Mouse (Mus musculus) embryonic facial prominence, embryonic 12.5 days (tissue): ENCODE measurements at regions not wholly inside any gene's neighbourhood (a gene's known extent, or its start where the extent isn't known, plus 50 kb on each side); places are given as distances from the start of the nearest gene placed in this dataset.

Source experiments
- ATAC-seq: fragments of 200-750 bp; cut with Nextera tagmentation; 2 replicates; pipeline ENCODE4 v1.8.0; 2017; ENCODE audit not compliant: insufficient number of reproducible peaks, insufficient read depth, low FRiP score, low TSS enrichment
- H3K27ac ChIP-seq: fragments of 300-500 bp; sonication (generic); 2 replicates; pipeline ENCODE4 v1.5.1; 2016; ENCODE audit warnings: mild to moderate bottlenecking
- H3K27me3 ChIP-seq: fragments of 300-500 bp; sonication (generic); 2 replicates; pipeline ENCODE4 v1.6.1; 2016; ENCODE audit warnings: mild to moderate bottlenecking, moderate library complexity
- H3K36me3 ChIP-seq: fragments of 300-500 bp; sonication (generic); 2 replicates; pipeline ENCODE4 v1.6.1; 2016; ENCODE audit warnings: mild to moderate bottlenecking
- H3K4me1 ChIP-seq: fragments of 300-500 bp; sonication (generic); 2 replicates; pipeline ENCODE4 v1.6.1; 2016
- H3K4me2 ChIP-seq: fragments of 300-500 bp; sonication (generic); replicated peaks from 2 replicates; pipeline ENCODE4 v1.6.1; 2016; ENCODE audit warnings: mild to moderate bottlenecking, moderate library complexity
- H3K4me3 ChIP-seq: fragments of 300-500 bp; sonication (generic); 2 replicates; pipeline ENCODE4 v1.5.1; 2016; ENCODE audit warnings: mild to moderate bottlenecking
- H3K9ac ChIP-seq: fragments of 300-500 bp; sonication (generic); 2 replicates; pipeline ENCODE4 v1.6.1; 2016; ENCODE audit warnings: mild to moderate bottlenecking, moderate library complexity
- H3K9me3 ChIP-seq: fragments of 300-500 bp; sonication (generic); 2 replicates; pipeline ENCODE4 v1.6.1; 2016; ENCODE audit warnings: mild to moderate bottlenecking, moderate library complexity
- WGBS: fragments of 180-500 bp; shearing (Covaris S2); methylation state at CpG from one replicate; pipeline ENCODE4 v1.1.7; 2016; 5-methylcytosine and 5-hydroxymethylcytosine counted together

DNA sequence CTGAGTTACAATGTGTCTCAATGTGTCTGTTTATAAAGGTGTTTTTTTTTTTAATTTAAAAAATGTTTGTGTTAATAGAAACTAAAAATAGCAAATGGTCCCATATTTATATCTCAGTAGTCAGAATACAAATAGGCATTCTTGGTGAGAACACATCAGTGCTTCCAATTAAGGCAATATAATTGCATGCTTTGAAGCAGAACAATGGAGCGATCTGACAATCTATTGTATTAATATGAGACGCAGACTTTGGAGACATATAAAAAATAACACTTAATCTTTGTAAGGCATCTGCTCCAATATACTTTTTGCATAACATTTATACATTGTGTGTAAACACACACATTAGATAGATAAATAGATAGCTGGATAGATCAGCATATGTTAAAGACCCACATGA lies 439.6 kb downstream of the Adgrl2 start:
- Histone ChIP-seq H3K4me2 (no peak overlapping the region), H3K9ac (no peak overlapping the region), H3K9me3 (no peaks in the 10 kb centered on the region), H3K4me1 (no peaks in the 10 kb centered on the region), H3K27ac (no peak overlapping the region), H3K36me3 (no peaks in the 10 kb centered on the region), H3K4me3 (no peak overlapping the region), H3K27me3 (no peaks in the 10 kb centered on the region)
- 89% methylated on average over 2 of the region's 2 CpGs for WGBS
- no peak for ATAC-seq

DNA sequence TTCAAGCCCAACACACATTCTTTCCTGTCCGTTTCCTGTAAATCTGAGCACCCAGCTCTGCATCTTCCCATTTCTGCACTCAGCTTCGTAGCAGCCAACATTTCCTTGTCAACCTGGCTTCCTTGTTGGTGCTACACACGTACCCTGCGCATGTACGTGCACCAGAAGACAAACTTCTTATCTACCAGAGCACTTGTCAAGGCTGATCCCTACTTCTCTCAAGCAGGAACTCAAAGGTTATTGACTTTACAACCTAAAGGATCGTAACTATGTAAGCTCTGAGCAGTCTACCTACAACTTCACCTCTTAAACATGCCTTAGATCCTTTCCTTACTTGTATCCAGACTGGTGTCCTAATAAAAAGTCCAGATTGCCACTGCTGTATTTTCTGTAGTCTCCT lies 445.4 kb downstream of the Adgrl2 start:
- H3K9me3 ChIP-seq = no peaks in the 10 kb centered on the region
- H3K4me3 ChIP-seq = no peak overlapping the region
- H3K27ac ChIP-seq = no peak overlapping the region
- no peaks in the 10 kb centered on the region for H3K27me3 ChIP-seq
- H3K9ac ChIP-seq = no peak overlapping the region
- no peak for ATAC-seq
- WGBS = 91% methylated on average over 6 of the region's 6 CpGs
- H3K36me3 ChIP-seq = no peaks in the 10 kb centered on the region
- H3K4me1 ChIP-seq = no peaks in the 10 kb centered on the region
- H3K4me2 ChIP-seq = no peak overlapping the region

DNA sequence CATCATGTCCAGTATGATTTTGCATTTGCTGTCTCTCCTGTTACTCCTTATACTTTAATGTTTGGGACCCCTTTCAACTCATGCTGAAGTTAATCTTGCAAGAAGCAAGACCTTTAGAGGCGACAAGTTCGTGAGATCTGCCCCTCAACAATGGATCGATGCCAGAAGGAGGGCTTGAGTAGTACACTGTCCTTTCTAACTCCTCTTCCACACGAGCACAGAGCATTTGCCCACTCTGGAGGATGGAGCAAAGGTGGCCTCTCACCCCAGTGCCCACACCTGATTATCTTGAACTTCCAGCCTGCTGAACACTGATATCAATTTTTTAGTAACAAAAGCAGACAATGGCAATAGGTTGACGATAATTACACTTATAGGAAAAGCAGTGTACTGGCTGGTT lies 448.1 kb downstream of the Adgrl2 start:
- H3K4me2 ChIP-seq = no peak overlapping the region
- ATAC-seq = no peak
- no peaks in the 10 kb centered on the region for H3K36me3 ChIP-seq
- H3K4me1 ChIP-seq = no peaks in the 10 kb centered on the region
- H3K9me3 ChIP-seq = no peaks in the 10 kb centered on the region
- no peak overlapping the region for H3K27ac ChIP-seq
- H3K27me3 ChIP-seq = no peaks in the 10 kb centered on the region
- H3K4me3 ChIP-seq = no peak overlapping the region
- H3K9ac ChIP-seq = no peak overlapping the region
- WGBS = 86% methylated on average over 5 of the region's 5 CpGs

DNA sequence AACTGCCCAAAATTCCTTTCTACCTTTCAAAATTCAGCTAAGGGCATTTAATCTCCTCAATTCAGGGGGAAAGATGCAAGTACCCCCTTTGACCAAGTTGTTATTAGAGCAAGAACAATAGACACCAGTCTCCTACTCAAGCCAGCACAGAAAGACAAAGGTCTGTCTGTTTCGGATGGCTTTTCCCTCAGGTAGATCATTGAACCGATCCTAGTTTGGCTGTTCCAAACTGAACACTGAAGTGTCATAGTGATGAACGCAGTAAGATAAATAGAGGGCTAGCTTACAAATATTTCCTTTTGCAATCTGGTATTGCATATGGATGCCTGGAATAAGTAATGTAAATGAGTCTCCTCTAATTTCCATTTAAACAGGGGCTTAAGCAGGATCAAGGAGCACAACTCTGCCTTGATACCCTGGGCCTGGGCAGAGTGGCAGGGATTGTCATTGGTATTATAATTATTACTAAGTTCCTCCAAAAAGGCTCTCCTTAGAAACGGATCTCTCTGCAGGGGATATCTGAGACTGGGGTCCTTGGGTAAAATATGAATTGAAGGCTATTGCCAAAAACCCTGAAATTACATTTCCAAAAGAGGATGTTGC lies 452.6 kb downstream of the Adgrl2 start:
- no peak for ATAC-seq
- H3K9me3 ChIP-seq = no peaks in the 10 kb centered on the region
- no peak overlapping the region for H3K27ac ChIP-seq
- no peak overlapping the region for H3K4me3 ChIP-seq
- no peaks in the 10 kb centered on the region for H3K36me3 ChIP-seq
- WGBS = 46% methylated on average over 4 of the region's 4 CpGs
- no peaks in the 10 kb centered on the region for H3K27me3 ChIP-seq
- H3K9ac ChIP-seq = no peak overlapping the region
- H3K4me2 ChIP-seq = no peak overlapping the region
- no peaks in the 10 kb centered on the region for H3K4me1 ChIP-seq

DNA sequence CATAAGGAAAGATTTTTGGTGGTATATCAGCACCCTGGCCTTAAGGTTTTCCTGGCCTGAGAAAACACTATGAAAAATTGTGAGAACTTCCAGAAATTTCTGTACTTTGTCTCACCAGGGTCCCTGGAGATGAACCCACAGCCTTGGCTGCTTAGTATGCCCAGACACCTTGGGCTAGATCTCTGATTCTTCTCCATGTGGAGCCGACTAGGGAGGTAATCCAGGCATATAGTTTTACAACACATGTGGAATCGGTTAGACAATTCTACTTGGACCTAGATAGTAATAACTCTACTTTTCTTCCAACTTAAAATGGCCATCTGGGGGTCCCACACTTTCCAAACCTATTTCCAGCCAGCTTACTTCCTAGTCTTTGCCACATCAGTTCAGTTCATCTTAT lies 460.5 kb downstream of the Adgrl2 start:
- Histone ChIP-seq H3K9ac (no peak overlapping the region), H3K27me3 (no peaks in the 10 kb centered on the region), H3K4me1 (peaks cover 4% of the 10 kb centered on the region; the same call in 1 of the 2 replicates), H3K4me3 (no peak overlapping the region), H3K9me3 (no peaks in the 10 kb centered on the region), H3K36me3 (no peaks in the 10 kb centered on the region), H3K4me2 (no peak overlapping the region), H3K27ac (no peak overlapping the region)
- WGBS = 57% methylated on average over 2 of the region's 2 CpGs
- no peak for ATAC-seq

DNA sequence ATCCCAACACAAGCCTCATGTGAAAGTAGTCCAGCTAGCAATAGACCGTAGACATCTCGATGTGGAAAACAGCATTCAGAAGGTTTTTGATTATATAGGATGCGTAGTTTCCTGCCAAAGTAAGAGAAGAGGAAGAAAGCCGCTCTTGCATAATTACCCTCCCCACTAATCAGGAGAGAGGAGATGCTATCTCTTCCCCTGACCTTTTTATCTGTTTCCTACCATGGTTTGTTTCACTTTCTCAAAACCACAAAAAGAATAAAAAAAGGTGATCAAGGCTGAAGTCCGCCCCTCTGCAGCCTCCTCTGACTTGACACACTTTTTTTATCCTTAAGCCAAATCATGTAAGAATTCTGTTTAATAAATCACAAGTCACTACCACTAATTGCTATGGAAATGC lies 480.0 kb downstream of the Adgrl2 start:
- Histone ChIP-seq H3K4me1 (no peaks in the 10 kb centered on the region), H3K27ac (no peak overlapping the region), H3K9me3 (no peaks in the 10 kb centered on the region), H3K27me3 (no peaks in the 10 kb centered on the region), H3K4me2 (no peak overlapping the region), H3K9ac (no peak overlapping the region), H3K4me3 (no peak overlapping the region), H3K36me3 (no peaks in the 10 kb centered on the region)
- ATAC-seq = no peak
- WGBS = 72% methylated on average over 5 of the region's 5 CpGs

DNA sequence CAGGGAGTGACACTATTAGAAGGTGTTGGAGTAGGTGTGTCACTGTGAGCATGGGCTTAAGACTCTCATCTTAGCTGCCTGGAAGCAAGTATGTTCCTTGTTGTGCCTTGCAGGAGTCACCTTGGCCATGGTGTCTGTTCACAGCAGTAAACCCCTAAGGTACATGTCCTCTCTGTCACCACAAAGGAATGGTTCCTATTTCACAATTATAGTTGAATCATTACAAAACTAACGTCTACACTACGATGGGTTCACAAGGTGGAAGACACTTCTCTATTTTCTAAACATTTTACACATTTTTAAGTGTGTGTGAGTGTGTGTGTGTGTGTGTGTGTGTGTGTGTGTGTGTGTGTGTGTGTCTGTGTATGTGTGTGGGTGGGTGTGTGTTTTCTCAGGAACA lies 485.4 kb downstream of the Adgrl2 start:
- no peak overlapping the region for H3K27ac ChIP-seq
- H3K4me2 ChIP-seq = no peak overlapping the region
- WGBS = 82% methylated on average over 2 of the region's 2 CpGs
- H3K36me3 ChIP-seq = no peaks in the 10 kb centered on the region
- H3K27me3 ChIP-seq = no peaks in the 10 kb centered on the region
- H3K4me1 ChIP-seq = no peaks in the 10 kb centered on the region
- no peak overlapping the region for H3K4me3 ChIP-seq
- H3K9ac ChIP-seq = no peak overlapping the region
- no peak for ATAC-seq
- H3K9me3 ChIP-seq = no peaks in the 10 kb centered on the region

DNA sequence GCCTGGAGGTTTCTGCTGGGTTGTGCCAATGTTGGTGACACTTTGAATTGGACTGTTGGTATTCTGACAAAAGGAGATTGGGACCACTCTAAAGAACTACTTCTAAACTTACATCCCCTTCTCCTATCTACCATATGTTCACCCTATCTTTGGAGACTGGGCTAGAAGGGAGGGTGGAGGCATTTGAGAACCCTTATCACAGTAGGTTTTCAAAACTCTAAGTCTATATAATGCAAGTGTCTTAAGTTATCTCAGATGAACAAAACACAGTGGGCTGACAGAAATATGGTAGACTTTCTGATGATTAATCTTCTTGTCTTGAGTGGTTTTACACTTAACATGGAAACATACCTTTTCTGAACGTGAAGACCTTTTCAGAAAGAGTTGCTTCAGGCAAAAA lies 486.9 kb downstream of the Adgrl2 start:
- 67% methylated on average over 1 of the region's 1 CpGs for WGBS
- Histone ChIP-seq H3K27ac (no peak overlapping the region), H3K36me3 (no peaks in the 10 kb centered on the region), H3K27me3 (no peaks in the 10 kb centered on the region), H3K4me1 (no peaks in the 10 kb centered on the region), H3K4me3 (no peak overlapping the region), H3K9ac (no peak overlapping the region), H3K4me2 (no peak overlapping the region), H3K9me3 (no peaks in the 10 kb centered on the region)
- no peak for ATAC-seq

DNA sequence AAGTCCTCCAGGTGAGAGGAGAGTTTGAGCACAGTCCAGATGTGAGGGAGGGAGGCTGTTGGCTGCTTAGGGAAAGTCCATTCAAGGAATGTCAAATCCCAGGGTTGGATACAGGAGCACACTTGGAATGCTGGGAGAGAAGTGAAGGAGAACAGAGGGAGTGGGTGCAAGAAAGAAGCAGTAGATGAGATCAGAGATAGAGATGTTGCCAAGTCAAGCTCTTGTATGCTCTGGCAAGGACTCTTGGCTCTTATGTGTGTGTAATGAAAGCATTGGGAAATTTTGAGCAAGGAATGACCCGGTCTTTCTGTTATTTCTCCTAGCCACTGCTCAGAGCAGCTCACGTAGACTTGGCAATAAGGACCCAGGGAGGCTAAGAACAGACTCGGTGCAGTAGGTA lies 488.6 kb downstream of the Adgrl2 start:
- no peak overlapping the region for H3K27ac ChIP-seq
- H3K9me3 ChIP-seq = no peaks in the 10 kb centered on the region
- no peak overlapping the region for H3K9ac ChIP-seq
- ATAC-seq = no peak
- no peaks in the 10 kb centered on the region for H3K36me3 ChIP-seq
- H3K4me1 ChIP-seq = no peaks in the 10 kb centered on the region
- no peak overlapping the region for H3K4me2 ChIP-seq
- no peaks in the 10 kb centered on the region for H3K27me3 ChIP-seq
- WGBS = 91% methylated on average over 3 of the region's 3 CpGs
- no peak overlapping the region for H3K4me3 ChIP-seq

DNA sequence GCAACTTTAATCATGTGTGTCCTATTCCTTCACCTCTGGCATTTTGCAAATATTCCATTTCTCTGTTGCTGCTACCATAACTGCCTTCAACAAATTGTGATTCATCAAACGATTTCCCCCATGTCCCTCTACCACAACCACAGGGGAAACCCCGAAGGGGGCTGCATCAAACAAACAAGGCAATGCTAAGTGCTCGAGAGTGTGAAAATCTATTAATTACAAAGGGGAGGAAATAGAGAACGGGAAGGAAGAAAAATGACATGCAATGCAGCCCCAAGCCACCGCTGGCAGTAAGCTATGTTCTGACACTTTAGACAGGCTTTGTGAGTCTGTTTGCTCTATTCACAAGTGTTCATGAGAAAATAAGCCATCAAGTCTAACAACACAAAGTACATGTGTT lies 493.7 kb downstream of the Adgrl2 start:
- H3K4me3 ChIP-seq = no peak overlapping the region
- no peaks in the 10 kb centered on the region for H3K9me3 ChIP-seq
- H3K36me3 ChIP-seq = no peaks in the 10 kb centered on the region
- WGBS = 68% methylated on average over 5 of the region's 5 CpGs
- no peak for ATAC-seq
- no peaks in the 10 kb centered on the region for H3K27me3 ChIP-seq
- H3K27ac ChIP-seq = no peak overlapping the region
- no peak overlapping the region for H3K4me2 ChIP-seq
- H3K9ac ChIP-seq = no peak overlapping the region
- no peaks in the 10 kb centered on the region for H3K4me1 ChIP-seq

DNA sequence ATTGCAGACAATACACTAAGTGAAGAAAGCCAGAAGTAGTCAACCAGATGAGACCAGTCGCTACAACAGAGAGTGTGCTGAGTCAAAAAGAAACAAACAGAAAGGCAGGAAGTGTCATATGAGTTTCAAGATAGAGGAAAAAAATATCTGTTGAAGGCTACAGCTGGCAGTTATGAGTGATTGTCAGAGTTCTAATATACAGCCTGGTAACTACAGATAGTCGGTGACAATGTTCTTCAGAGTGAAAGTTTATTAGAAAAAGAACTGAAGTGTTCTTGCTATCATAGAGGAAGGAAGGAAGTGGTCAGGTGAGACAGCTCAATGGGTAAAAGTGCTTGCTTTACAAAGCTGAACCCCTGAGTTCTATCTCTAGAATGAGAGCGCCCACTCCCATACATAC lies 499.1 kb downstream of the Adgrl2 start:
- Histone ChIP-seq H3K36me3 (no peaks in the 10 kb centered on the region), H3K4me2 (no peak overlapping the region), H3K9me3 (no peaks in the 10 kb centered on the region), H3K4me1 (no peaks in the 10 kb centered on the region), H3K9ac (no peak overlapping the region), H3K27me3 (no peaks in the 10 kb centered on the region), H3K27ac (no peak overlapping the region), H3K4me3 (no peak overlapping the region)
- 79% methylated on average over 3 of the region's 3 CpGs for WGBS
- no peak for ATAC-seq

DNA sequence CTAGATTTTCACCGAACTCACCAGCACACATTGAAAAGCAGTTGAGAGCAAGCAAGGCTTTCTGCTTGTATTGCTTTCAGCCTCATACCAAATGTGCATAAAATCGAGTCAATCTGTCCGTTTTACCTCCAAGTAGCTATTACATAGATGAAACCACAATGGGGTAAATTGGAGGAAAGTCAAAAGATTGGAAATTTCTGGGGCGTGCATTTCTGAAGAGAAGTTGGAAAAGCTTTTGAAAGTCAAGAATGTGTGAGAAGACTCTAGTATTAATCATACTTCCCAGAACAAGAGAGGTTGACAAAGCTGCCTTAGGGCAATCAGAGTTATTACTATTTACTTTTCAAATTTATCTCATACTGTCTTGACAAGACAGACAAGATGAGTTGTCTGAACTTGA lies 501.2 kb downstream of the Adgrl2 start:
- no peak for ATAC-seq
- Histone ChIP-seq H3K4me3 (no peak overlapping the region), H3K27ac (no peak overlapping the region), H3K36me3 (no peaks in the 10 kb centered on the region), H3K27me3 (no peaks in the 10 kb centered on the region), H3K9ac (no peak overlapping the region), H3K9me3 (no peaks in the 10 kb centered on the region), H3K4me2 (no peak overlapping the region), H3K4me1 (no peaks in the 10 kb centered on the region)
- 73% methylated on average over 4 of the region's 4 CpGs for WGBS

DNA sequence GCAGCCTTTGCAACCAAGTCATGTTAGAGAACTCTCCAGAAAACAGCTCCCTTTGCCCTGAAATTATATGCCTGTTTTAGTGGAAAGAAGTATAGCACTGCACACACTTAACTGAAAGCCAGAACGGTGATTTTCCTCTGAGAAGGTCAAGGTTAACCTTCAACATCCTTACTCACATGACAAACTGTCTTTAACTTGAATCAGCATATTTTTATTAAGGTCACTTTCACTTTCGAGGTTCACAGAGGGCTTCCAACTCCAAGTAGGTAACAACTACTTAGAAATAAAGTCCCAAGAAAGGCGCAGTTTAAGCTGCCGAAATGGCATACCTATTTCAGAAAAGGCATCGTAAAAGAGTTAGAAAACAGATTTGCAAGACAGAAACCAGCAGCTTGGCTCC lies 502.4 kb downstream of the Adgrl2 start:
- ATAC-seq = no peak
- Histone ChIP-seq H3K27ac (no peak overlapping the region), H3K27me3 (no peaks in the 10 kb centered on the region), H3K4me2 (no peak overlapping the region), H3K9me3 (no peaks in the 10 kb centered on the region), H3K9ac (no peak overlapping the region), H3K36me3 (no peaks in the 10 kb centered on the region), H3K4me3 (no peak overlapping the region), H3K4me1 (no peaks in the 10 kb centered on the region)
- WGBS = 79% methylated on average over 5 of the region's 5 CpGs
